Mouse (Mus musculus): ENCODE measurements at regions not wholly inside any gene's neighbourhood (a gene's known extent, or its start where the extent isn't known, plus 50 kb on each side); places are given as distances from the start of the nearest gene placed in this dataset.
"Not testable (repeated sequence)": the region's sequence is repeated elsewhere in the genome, so short reads cannot be mapped to it uniquely, and the experiment has no call there.

DNA sequence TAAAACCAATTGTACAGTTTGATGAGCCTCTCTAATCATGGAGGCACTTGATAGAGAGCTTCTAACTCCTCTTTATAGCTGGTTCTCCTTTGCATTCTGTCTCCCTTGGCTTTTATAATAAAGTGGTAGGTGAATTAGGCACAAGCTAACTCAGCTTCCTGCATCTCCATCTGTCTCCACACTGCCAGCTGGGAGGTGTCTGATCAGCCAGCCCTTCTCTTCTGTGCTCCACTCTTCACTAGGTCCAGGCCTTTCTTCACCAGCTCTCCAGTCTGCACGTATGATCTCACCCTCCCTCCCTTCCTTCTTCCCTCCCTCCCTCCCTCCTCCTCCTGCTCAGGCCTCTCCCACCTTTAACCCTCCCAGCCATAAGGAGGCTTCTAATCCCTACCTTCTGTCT, 136.2 kb downstream of the Rchy1 start:
- no peak for DNase-seq (ENCODE audit: low spot score)

DNA sequence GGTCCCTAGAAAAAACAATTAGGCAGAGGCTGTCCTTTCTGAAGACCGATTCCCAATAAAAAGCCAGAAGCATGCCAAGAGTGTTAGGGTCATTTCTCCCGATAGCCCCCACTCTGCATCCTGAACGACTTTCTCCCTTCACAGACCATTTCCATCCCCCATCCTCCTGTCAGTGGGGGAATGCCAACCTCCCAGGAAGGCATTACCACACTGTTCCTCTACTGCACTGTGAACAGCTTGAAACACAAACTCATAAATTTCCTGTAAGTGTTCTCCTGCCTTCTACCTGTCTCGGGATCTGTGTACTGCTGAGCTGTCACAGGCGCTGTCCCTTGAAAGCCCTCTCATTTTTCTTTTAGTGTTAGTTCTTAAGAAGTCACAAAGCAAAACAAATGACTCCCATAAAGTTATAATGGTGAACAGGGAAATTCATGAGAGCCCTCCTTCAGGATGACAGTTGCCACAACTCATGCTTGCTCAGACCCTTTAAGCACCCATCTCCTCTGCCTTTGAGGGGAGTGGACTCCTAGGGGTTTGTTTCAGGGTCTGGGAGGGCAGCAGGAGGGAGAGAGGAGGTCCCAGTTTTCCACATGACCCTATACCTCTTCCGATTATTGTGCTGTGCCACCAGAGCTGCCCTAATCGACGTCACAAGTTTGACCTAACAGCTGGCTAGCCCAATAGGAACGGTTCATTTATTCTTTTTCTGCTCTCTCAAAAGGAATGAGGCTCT, 139.9 kb downstream of the Rchy1 start:
- DNase-seq (ENCODE audit: low spot score): no peak

DNA sequence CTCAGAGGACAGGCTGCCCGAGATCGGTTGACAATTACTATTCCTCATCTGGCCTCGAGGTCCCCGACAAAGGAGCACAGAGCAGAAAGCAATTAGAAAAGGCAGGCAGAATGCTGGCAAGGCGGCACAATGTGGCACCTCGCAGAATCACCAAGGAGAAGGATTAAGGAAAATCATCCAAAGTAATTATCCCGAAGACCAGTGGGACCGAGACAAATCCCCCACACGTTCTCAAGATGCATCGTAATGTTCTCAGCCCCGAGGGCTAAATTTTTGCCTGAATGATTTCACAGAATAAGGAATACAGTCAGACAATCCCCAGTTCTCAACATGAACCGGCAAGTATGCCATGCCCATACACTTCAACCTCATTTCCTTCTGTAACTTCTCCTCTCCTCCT, 144.1 kb downstream of the Rchy1 start:
- no peak for DNase-seq (ENCODE audit: low spot score)

DNA sequence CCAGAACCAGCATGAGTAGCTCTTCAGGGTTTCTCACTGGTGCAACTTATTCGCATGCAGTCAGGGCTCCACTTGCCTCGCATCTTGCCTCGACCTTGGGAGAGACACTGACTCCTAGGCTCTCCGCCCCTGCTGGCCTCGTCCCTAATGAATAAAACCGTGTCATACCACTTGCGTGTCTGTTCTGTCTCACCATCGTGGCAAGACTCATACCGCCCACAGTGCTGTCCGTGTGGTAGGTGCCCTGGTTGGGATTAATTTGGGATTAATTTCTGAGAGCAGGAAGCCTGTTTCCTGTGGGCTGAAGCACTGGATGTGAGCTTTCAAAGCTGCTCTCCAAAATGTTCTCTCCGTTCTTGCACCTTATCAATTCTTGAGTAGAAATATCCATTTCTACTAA, 144.7 kb downstream of the Rchy1 start:
- no peak for DNase-seq (ENCODE audit: low spot score)

DNA sequence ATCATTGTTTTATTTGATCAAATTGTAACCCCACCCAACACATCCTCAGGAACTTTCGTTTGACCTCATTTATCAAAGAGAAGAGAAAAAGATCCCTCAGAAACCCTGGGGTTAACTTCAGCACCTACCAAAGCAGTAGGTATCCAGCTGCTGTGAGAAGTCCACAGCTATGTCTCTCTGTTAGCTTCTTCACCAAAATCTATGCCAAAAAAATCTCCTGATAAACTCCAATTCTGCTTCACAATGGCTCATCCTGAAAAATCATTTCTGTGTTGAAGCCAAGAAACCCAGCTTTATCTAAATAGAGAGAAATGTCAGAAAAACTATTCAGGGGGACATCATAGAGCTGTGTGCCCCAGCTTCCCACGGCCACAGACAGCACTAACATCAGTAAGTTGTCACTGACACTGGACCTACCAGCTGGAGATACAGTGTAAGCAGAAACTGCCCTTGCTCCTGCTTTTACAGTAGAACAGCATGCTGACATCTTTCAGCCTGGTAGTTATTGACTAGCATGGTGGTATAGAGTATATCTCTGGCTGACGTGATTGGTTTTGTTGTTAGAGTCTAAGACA, 146.4 kb downstream of the Rchy1 start:
- DNase-seq (ENCODE audit: low spot score): no peak

DNA sequence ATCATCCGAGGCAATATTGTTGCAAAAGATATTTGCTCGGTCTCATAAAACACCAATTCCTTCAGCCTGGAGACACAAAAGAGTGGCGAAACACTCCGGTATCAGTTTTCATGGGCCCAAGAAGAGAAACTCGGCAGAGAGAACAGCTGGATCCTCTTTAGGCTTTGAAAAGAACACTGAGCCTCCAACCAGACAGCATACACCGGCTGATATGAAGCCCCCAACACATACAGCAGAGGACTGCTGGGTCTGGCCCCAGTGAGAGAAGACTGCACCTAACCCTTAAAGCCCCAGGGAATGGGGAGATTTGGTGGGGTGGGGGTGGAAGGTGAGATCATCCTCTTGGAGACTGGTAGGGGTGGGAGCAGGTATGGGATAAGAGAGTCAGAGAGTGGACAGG, 147.9 kb downstream of the Rchy1 start:
- no peak for DNase-seq (ENCODE audit: low spot score)

DNA sequence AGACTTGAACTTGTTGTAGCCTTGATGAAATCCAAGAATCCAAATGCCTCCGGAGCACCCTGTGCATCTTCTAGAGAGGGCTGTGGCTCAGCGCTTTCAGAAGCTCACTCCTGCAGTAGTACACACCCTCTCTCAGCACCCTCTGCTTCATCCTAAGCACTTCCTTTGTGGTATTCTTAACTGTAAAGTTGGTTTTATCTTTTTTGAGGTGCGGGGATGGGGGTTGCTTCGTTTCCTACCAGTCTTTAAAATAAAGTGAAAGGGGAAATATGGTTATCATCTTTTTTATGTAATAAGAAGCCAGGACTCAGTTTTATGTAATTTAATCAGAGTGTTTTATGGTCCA, 148.5 kb downstream of the Rchy1 start:
- DNase-seq (ENCODE audit: low spot score): no peak

DNA sequence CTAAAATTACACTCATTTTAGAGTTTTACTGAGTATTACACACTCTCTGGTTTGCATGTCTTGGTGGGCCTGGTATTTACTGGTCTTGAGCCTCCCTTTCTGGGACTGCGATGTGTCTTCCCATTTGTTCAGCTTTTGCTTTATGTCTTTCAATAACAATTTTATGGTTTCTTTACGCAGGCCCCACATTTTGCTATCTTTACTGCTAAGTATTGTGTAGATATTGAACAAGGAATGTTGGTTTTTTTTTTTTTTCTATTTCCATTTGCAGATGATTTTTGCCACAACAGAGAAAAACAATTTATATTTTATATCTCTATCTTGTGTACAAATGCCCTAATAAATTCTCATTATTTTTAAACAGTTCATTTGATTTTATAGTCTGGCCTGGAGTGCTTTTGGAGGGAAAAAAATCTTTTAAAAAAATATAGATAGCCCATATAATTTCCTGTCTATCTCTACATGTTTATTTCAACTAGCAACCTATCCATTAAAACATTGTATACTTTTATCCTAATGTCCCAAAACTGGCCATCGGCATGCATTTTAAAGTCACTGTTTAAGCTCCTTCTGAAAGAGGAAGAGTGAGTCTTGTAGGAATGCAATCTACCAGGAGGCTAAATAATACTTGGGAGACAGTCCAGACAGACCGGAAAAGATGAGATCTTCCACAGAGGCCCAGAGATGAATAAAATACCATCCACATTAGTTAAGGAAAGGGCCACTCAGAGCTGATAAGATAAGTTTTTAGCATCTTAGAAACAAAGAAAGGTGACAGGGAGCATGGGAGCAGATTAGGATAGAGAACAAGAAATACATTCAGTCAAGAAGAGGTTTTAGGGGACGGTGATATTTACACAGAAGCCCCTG, 149.1 kb downstream of the Rchy1 start:
- DNase-seq (ENCODE audit: low spot score): no peak

DNA sequence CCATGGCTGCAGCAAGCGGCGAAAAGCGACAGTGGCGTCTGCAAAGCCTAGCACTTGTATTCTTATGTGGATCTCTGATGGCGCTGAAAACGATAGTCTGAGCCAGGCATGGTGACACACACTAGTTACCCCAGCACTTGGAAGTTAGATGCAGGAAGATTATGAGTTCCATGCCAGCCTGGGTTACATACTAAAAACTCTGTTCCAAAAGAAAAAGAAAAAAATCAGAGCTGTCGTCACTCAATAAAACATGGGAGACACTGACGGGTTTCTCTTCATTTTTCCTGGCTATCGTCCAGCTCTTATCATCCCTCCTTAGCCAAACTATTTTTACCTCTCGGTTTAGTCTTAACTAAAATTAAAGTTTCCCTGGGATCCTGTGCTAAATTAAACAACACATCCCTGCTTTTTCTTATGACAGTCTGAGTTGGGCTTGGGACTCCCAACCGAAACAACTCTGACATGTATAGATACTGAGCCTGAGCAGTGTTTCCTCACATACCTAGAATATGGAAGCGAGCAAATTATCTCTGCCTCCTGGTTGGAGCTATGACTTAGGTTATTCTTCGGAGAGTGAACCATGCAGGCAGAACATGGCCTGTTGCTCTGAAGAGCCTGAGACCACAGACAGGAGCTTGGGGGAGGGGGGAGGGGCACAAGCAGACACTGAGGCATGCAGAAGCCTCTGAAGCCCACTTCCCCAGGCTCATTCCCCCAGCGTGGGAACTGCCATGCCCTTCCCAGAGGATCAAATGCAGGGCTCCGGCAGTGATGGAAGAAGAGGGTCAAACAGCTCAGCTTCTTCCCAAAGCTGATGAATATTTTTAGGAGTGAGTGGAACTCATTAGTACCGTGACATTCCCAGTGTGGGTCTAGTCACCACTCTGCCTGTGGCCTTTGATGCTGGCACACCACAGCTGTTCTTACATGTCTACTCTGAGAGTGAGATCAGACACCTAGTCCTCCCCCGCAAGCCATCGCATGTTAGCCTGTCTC, 155.5 kb downstream of the Rchy1 start:
- no peak for DNase-seq (ENCODE audit: low spot score)

DNA sequence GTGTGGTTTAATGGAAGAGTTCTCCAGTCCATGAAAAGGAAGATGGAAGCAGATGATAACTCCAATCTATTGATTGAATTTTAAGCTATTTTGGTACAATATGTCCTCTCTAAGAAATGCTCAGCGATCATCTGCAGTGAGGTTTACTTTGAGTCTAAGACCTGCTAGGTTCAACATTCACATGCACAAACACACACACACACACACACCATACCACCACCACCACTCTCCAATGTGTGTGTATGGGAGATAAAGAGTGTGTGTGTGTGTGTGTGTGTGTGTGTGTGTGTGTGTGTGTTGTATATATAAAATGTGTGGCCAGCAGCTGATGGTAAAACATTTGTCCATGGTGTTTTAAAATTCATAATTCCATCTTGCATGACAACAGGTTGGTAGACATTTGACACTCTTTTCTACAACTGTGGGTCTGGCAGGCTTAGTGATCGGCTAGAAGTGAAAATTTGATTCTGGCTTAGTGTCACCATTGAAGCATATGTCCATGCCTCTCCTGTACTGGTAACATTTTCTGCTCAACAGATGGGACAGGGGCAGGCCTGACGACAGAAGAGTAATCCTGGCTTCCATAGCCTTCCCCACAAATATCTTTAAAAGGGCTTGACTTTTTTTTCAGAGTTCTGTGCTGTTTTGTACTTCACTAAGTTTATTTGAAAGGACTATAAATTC, 161.4 kb downstream of the Rchy1 start:
- DNase-seq (ENCODE audit: low spot score): no peak

DNA sequence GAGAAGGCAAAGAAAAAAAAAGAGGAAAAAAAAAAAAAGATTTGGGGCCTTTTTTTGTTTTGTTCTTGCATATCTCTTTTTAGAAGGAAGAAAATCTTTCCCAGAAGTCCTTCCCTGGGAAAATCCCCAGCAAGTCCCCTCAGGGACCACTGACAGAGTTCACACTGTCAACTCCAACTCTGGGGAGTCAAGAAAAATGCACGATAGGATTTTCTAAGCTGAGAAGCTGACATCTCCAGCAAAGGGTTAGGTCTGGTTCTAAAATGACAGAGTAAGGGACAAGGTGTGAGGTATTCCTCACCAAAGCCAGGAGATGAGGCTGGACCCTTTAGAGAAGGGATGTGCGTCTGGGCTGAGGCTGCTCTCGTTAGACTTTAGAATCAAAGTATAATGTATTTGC, 165.5 kb downstream of the Rchy1 start:
- no peak for DNase-seq (ENCODE audit: low spot score)

DNA sequence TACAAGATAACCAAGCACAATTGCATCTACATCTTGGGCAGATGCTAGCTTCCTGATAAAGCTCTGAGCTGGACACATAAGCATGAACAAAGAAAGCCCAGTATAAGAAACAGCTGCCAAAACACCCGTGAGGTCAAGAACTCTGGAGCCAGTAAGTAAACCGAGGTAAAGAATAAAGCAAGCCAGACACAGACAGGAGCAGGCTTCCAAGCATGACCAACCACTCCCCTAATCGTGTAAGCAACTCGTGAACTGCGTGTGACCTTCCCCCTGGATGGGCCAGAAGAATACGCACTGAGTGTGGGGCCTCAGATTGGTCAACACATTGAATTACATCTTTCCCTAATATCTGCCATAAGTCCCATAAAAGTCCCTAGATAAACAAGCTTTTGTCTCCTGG, 170.1 kb downstream of the Rchy1 start:
- DNase-seq (ENCODE audit: low spot score): no peak

DNA sequence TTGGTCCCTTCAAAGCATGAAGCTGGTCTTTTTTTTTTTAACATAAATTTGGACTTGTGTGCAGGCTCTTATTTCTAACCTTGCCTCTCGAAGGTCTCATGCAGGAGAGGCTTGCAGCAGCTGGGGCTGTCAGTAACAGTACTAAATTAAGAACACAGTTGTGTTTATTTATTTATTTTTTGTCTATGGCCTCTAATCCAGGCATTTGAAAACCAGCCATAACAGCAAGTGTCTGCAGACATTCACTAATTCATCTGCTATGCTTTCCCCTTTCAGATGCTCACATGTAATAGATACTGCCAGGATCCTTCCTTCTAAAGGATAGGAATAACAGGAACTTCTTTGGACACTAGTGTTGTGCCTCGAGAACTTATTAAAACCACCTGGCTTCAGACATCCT, 172.5 kb downstream of the Rchy1 start:
- no peak for DNase-seq (ENCODE audit: low spot score)

DNA sequence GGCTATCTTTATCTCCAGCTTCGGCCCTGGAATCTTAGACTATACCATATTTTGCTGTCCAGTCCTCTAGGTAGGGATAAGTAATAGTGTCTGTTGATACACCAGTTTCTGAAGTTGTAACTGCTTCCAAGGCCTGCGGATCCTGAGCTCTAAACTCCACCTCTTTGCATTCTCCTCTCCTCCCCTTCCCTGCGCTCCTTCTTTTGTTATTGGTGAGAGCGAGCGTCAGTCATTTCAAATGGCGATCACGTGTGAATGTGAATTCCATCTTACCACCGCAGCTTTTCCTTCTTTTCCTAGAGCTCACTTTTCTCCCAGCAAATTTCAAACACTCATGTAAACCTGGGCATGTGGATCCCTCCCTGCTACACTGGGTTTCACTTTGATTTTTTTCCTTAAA, 178.9 kb downstream of the Rchy1 start:
- DNase-seq (ENCODE audit: low spot score): no peak

DNA sequence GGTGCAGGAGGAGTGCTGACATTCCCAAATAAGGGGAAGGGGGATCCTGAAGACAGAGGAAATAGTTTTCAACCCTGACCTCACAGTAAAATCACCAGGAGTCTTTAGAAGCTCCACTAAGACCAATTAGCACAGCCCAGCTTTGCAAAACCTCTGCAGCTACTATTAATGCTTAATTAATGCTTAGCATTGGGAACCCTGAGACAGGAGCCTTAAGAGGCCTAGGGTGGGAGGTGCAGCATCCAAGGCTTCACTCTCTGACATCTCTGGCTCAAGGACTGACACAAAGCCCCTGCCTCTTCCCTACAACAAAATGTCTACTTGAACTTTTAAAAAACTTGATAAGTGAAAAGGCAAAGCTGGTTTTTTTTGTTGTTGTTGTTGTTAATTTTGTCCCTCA, 185.9 kb downstream of the Rchy1 start:
- no peak for DNase-seq (ENCODE audit: low spot score)

DNA sequence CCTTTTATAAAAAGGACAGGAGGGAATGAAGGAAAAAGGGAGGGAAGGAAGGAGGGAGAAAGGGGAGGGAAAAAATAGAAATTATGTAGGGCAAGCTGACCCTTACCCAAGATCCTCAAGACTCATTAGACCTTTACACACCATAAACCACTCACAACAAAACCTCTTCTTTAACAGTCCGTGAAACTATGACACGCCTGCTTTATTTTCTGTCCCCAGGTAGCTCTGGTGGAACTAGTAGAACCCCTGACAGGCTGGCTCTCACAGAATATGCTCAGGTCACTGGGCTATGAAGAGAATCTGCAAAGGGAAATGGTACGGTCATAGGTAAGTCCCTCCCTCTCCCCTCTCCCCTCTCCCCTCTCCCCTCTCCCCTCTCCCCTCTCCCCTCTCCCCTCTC, 188.8 kb downstream of the Rchy1 start:
- no peak for DNase-seq (ENCODE audit: low spot score)

DNA sequence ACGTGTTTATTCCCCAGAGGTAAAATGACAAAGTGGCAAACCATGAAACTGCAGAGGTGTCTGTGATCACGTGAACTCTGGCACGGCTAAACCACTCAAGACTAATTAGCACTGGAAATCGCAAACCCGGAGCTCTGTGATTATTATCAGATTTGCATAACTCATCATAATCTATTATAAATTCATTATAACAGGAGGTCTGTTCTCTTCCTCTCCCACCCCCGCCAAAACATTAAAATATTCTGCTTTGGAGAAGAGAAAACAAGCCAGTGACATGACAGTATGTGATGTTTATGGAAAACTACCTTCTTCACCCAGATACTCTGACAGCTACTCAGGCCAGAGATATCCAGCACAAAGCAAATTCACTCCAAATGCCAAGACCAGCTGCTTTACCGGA, 195.0 kb downstream of the Rchy1 start:
- DNase-seq (ENCODE audit: low spot score): no peak

DNA sequence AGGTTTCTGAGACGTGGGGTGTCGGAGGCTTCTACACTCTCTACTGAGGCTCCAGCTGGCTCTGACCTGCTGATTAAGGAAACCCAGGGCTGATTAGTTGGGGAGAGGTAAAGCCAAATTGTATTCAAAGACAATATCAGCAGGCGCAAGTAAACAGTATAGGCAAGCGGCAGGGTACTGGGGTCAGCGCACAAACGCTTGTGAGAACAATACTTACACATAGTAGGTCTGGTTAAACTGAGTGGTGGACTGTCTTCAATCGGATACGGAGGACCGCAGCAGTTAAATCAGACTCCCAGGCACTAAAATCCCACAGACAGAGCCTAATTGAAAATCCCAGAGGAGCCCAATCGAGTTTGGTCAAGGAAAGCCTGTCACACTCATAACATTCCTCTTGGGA, 195.8 kb downstream of the Rchy1 start:
- DNase-seq (ENCODE audit: low spot score): no peak

DNA sequence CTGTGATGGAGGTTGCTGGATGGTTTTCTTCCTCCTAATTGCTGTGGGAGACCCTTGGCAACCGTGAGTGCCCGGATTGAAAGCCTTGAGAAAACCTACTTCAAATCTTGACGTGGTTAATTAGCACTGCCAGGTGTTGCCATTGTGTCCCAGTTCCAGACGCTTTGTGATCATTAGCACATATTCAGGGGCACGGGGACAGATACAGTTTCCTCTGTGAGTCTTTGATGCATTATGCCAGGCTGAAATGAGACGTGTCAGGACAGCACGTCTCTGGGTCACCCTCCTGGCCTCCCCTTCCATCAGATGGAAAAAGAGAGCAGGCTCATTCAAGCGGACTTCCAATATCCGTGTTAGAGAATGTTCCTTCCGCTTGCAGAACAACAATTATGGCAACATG, 198.2 kb downstream of the Rchy1 start:
- DNase-seq (ENCODE audit: low spot score): no peak

DNA sequence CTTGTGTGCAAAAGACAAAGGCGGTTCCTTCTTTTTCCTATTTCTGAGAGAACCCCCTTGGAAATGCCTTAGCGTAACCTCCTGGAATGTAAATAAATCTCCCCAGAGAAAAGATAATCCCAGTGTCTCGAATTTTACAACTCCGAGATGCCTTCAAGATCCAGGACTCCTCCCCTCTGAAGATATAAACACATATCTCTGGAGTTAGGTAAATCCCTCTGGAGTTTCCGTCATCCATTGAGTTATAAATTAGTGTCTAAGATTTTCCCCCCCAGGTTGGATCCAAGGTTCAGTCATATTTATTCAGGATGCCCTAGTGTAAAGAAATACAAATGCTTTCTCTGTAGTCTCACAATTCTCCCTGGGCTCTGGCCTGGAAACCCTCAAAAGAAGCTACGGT, 200.3 kb downstream of the Rchy1 start:
- DNase-seq (ENCODE audit: low spot score): no peak

DNA sequence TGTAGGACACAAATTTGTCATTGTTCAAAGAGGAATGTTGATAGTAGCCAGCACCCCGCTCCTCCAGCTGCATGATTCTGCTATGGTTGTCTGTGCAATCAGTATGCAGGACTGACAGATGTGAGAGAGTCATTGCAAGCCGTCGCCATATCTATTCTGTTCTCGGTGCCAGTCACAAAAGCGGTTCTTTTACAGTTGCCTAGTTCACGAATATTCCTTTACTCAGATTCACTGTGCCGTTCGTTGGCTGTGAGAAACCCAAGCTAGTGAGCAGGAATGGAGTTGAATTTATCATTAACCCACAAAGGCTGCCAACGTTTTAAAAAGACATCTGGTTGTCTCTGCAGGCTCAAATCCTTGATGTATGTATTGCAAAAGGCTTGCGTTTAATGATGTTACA, 206.9 kb downstream of the Rchy1 start:
- no peak for DNase-seq (ENCODE audit: low spot score)

DNA sequence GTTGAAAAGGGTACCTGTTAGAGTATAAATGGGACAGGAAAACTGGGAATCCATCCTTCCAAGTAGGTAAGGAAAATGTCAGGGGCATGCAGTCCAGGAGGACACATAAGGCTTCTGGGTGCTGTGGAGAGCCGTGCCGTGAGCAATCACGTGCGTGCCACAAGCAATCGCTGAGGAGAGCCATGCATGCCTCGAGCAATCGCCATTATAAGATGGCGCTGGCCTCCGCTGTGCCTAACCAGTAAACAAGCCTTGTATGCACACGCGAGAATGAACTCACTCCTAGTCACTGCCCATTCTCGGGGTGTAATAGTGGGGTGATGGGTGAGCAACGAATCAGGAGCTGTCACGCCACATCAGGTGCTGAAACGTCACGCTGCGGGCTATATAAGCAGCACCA, 210.0 kb downstream of the Rchy1 start:
- DNase-seq (ENCODE audit: low spot score): not testable (repeated sequence)
